Comparison of ENCODE assay signal across 31 mouse cellular contexts in genomic region chr1:128767991-128768390, GRCm38 (mm10).
DNase-seq lines count a peak whose midpoint lies in the region; ATAC-seq and TF ChIP-seq lines count a peak whose summit lies in the region.
"Had no signal": no experiment of that assay in that cellular context is flagged by ENCODE, and none has a peak within 500 bp of the region (broad histone marks: within the 10 kb centered on the region; RNA-seq: fewer than 3 reads in every experiment).

No protein-coding gene starts in this region.

- H3K27me3 ChIP-seq in forebrain, embryonic 11.5 days (ENCODE audit: control insufficient read depth, insufficient read depth, low read length) = no peaks in the 10 kb centered on the region
- H3K27me3 ChIP-seq in forebrain, embryonic 13.5 days = no peaks in the 10 kb centered on the region
- H3K27me3 ChIP-seq in midbrain, embryonic 11.5 days (ENCODE audit: control insufficient read depth, insufficient read depth, low read length) = no peaks in the 10 kb centered on the region
- H3K27me3 ChIP-seq in midbrain, postnatal 0 days (ENCODE audit: insufficient read depth, low read length) = no peaks in the 10 kb centered on the region
- H3K27me3 ChIP-seq: embryonic facial prominence, embryonic 13.5 days; forebrain, embryonic 15.5 days; heart, embryonic 12.5 days; heart, embryonic 15.5 days; intestine, embryonic 15.5 days had no signal

- H3K9me3 ChIP-seq in forebrain, embryonic 11.5 days (ENCODE audit: control insufficient read depth, low read length) = no peaks in the 10 kb centered on the region
- no peaks in the 10 kb centered on the region for H3K9me3 ChIP-seq in forebrain, embryonic 13.5 days (replicated peaks)
- H3K9me3 ChIP-seq in midbrain, embryonic 11.5 days (ENCODE audit: control insufficient read depth, low read length) = no peaks in the 10 kb centered on the region
- H3K9me3 ChIP-seq in midbrain, postnatal 0 days (ENCODE audit: low read length) = no peaks in the 10 kb centered on the region
- H3K9me3 ChIP-seq: embryonic facial prominence, embryonic 10.5 days; embryonic facial prominence, embryonic 13.5 days; forebrain, embryonic 10.5 days; forebrain, embryonic 15.5 days; heart, embryonic 12.5 days; heart, embryonic 15.5 days; hindbrain, embryonic 10.5 days; hindbrain, embryonic 13.5 days; intestine, embryonic 15.5 days had no signal

- ATAC-seq in forebrain, embryonic 11.5 days (replicated peaks; ENCODE audit: low FRiP score) = no peak
- ATAC-seq in forebrain, embryonic 13.5 days = no peak
- ATAC-seq in midbrain, embryonic 11.5 days (ENCODE audit: low FRiP score) = no peak
- no peak for ATAC-seq in midbrain, postnatal 0 days (ENCODE audit: low FRiP score)
- peak; percentile 55 for ATAC-seq in granulocyte monocyte progenitor cell, adult 5-6 weeks (replicated peaks; ENCODE audit: poor library complexity, severe bottlenecking)
- ATAC-seq in cerebellum, adult (ENCODE audit: insufficient number of reproducible peaks, low FRiP score, low TSS enrichment) = no peak
- ATAC-seq: forebrain, embryonic 15.5 days; hindbrain, embryonic 16.5 days; intestine, embryonic 15.5 days; Patski had no signal

- peak; percentile 16 for DNase-seq in forebrain, embryonic 11.5 days (ENCODE audit: low spot score)
- DNase-seq in midbrain, embryonic 11.5 days (ENCODE audit: low spot score, missing footprints) = peak; percentile 76
- no peak for DNase-seq in midbrain, postnatal 0 days (ENCODE audit: low spot score)
- DNase-seq in CD4-positive helper T cell, adult 2 months (ENCODE audit: low read depth, low spot score) = peak; percentile 28
- no peak for DNase-seq in kidney, postnatal 10 days
- DNase-seq: adrenal gland, postnatal 10 days; adrenal gland, postnatal 36 days; cerebellum, adult 11 months; cerebellum, adult 2 months; cerebellum, adult 9-11 months; cerebellum, postnatal 25 days; embryo, embryonic 11 days; gastrocnemius, postnatal 25 days; heart, postnatal 10 days; heart, postnatal 36 days had no signal

- 94% methylated on average over 6 of the region's 6 CpGs for WGBS in forebrain, embryonic 11.5 days
- 96% methylated on average over 6 of the region's 6 CpGs for WGBS in forebrain, embryonic 13.5 days
- 94% methylated on average over 6 of the region's 6 CpGs for WGBS in midbrain, embryonic 11.5 days
- 91% methylated on average over 6 of the region's 6 CpGs for WGBS in midbrain, postnatal 0 days

- H3K4me3 ChIP-seq in forebrain, embryonic 11.5 days (ENCODE audit: low read depth, low read length) = no peak overlapping the region
- no peak overlapping the region for H3K4me3 ChIP-seq in forebrain, embryonic 13.5 days
- no peak overlapping the region for H3K4me3 ChIP-seq in midbrain, embryonic 11.5 days (ENCODE audit: low read depth, low read length)
- no peak overlapping the region for H3K4me3 ChIP-seq in midbrain, postnatal 0 days (ENCODE audit: low read depth, low read length)
- H3K4me3 ChIP-seq: embryonic facial prominence, embryonic 10.5 days; embryonic facial prominence, embryonic 13.5 days; erythroblast, embryonic 14.5 days; forebrain, embryonic 10.5 days; forebrain, embryonic 15.5 days; heart, embryonic 12.5 days; heart, embryonic 15.5 days; hindbrain, embryonic 10.5 days; hindbrain, embryonic 13.5 days; intestine, embryonic 15.5 days had no signal

- no peaks in the 10 kb centered on the region for H3K4me1 ChIP-seq in forebrain, embryonic 11.5 days (replicated peaks; ENCODE audit: control insufficient read depth, insufficient read depth, low read length)
- no peaks in the 10 kb centered on the region for H3K4me1 ChIP-seq in forebrain, embryonic 13.5 days
- H3K4me1 ChIP-seq in midbrain, embryonic 11.5 days (ENCODE audit: control insufficient read depth, insufficient read depth, low read length) = no peaks in the 10 kb centered on the region
- no peaks in the 10 kb centered on the region for H3K4me1 ChIP-seq in midbrain, postnatal 0 days (ENCODE audit: insufficient read depth, low read length)
- H3K4me1 ChIP-seq: embryonic facial prominence, embryonic 10.5 days; embryonic facial prominence, embryonic 13.5 days; forebrain, embryonic 15.5 days; heart, embryonic 12.5 days; heart, embryonic 15.5 days; hindbrain, embryonic 13.5 days; intestine, embryonic 15.5 days had no signal

- no peak overlapping the region for H3K9ac ChIP-seq in forebrain, embryonic 11.5 days (ENCODE audit: low read length)
- H3K9ac ChIP-seq in forebrain, embryonic 13.5 days = no peak overlapping the region
- no peak overlapping the region for H3K9ac ChIP-seq in midbrain, embryonic 11.5 days (ENCODE audit: low read length)
- H3K9ac ChIP-seq in midbrain, postnatal 0 days (replicated peaks; ENCODE audit: low read length, poor library complexity, severe bottlenecking) = no peak overlapping the region
- H3K9ac ChIP-seq: embryonic facial prominence, embryonic 13.5 days; forebrain, embryonic 15.5 days; heart, embryonic 12.5 days; heart, embryonic 15.5 days; hindbrain, embryonic 13.5 days; intestine, embryonic 15.5 days had no signal

- no peaks in the 10 kb centered on the region for H3K36me3 ChIP-seq in forebrain, embryonic 11.5 days (ENCODE audit: control insufficient read depth, insufficient read depth, low read length)
- no peaks in the 10 kb centered on the region for H3K36me3 ChIP-seq in forebrain, embryonic 13.5 days (ENCODE audit: poor library complexity, severe bottlenecking)
- no peaks in the 10 kb centered on the region for H3K36me3 ChIP-seq in midbrain, embryonic 11.5 days (ENCODE audit: control insufficient read depth, insufficient read depth, low read length)
- no peaks in the 10 kb centered on the region for H3K36me3 ChIP-seq in midbrain, postnatal 0 days (ENCODE audit: insufficient read depth, low read length)
- H3K36me3 ChIP-seq: embryonic facial prominence, embryonic 10.5 days; embryonic facial prominence, embryonic 13.5 days; forebrain, embryonic 10.5 days; forebrain, embryonic 15.5 days; G1E; heart, embryonic 12.5 days; heart, embryonic 15.5 days; hindbrain, embryonic 10.5 days; hindbrain, embryonic 13.5 days; intestine, embryonic 15.5 days had no signal

- H3K4me2 ChIP-seq in forebrain, embryonic 11.5 days (ENCODE audit: low read depth, low read length, severe bottlenecking) = no peak overlapping the region
- no peak overlapping the region for H3K4me2 ChIP-seq in forebrain, embryonic 13.5 days
- no peak overlapping the region for H3K4me2 ChIP-seq in midbrain, embryonic 11.5 days
- H3K4me2 ChIP-seq in midbrain, postnatal 0 days (ENCODE audit: low read depth, low read length, poor library complexity, severe bottlenecking) = no peak overlapping the region
- H3K4me2 ChIP-seq: embryonic facial prominence, embryonic 13.5 days; forebrain, embryonic 15.5 days; heart, embryonic 12.5 days; heart, embryonic 15.5 days; hindbrain, embryonic 13.5 days; intestine, embryonic 15.5 days had no signal

- TF ChIP-seq CTCF in midbrain, postnatal 0 days (IDR thresholded peaks at IDR 0.05) = no peak

- H3K27ac ChIP-seq in forebrain, embryonic 11.5 days (ENCODE audit: low read depth, low read length) = no peak overlapping the region
- no peak overlapping the region for H3K27ac ChIP-seq in forebrain, embryonic 13.5 days
- no peak overlapping the region for H3K27ac ChIP-seq in midbrain, embryonic 11.5 days (ENCODE audit: low read depth, low read length)
- no peak overlapping the region for H3K27ac ChIP-seq in midbrain, postnatal 0 days (ENCODE audit: low read depth, low read length)
- H3K27ac ChIP-seq: embryonic facial prominence, embryonic 10.5 days; embryonic facial prominence, embryonic 13.5 days; forebrain, embryonic 10.5 days; forebrain, embryonic 15.5 days; heart, embryonic 15.5 days; hindbrain, embryonic 10.5 days; hindbrain, embryonic 13.5 days; intestine, embryonic 15.5 days had no signal

Comparison
In these comparisons a context has a peak if more than half of its experiments do, and no peak if none do; other contexts are left out.
1. DNase-seq: peak in forebrain, embryonic 11.5 days (single experiment), midbrain, embryonic 11.5 days (single experiment) and CD4-positive helper T cell, adult 2 months (single experiment); none in midbrain, postnatal 0 days (single experiment) and kidney, postnatal 10 days (single experiment).